Mouse (Mus musculus) midbrain, embryonic 10.5 days (tissue): Measurements from ENCODE around the gene Retreg3. TPM values are rescaled to one million over a fixed set of nuclear protein-coding genes. Genes with fewer than 3 reads are reported as not detected.
A peak's percentile ranks its signal among the peaks of the same experiment; 100 is the strongest.

Experiments used
- DNase-seq: peaks from one replicate; pipeline ENCODE4 v3.0.0-alpha.2; 2017; ENCODE audit warnings: low spot score
- H3K27ac ChIP-seq: fragments of 300-500 bp; sonication (generic); replicated peaks from 2 replicates; pipeline ENCODE4 v1.5.1; 2016; ENCODE audit warnings: mild to moderate bottlenecking
- H3K27me3 ChIP-seq: fragments of 300-500 bp; sonication (generic); 2 replicates; pipeline ENCODE4 v1.6.1; 2016; ENCODE audit warnings: low read depth, mild to moderate bottlenecking; ENCODE audit not compliant: poor library complexity, severe bottlenecking
- H3K36me3 ChIP-seq: fragments of 300-500 bp; sonication (generic); 2 replicates; pipeline ENCODE4 v1.6.1; 2016; ENCODE audit warnings: mild to moderate bottlenecking, moderate library complexity
- H3K4me1 ChIP-seq: fragments of 300-500 bp; sonication (generic); 2 replicates; pipeline ENCODE4 v1.6.1; 2016
- H3K4me3 ChIP-seq: fragments of 300-500 bp; sonication (generic); 2 replicates; pipeline ENCODE4 v1.5.1; 2016; ENCODE audit warnings: mild to moderate bottlenecking, moderate library complexity
- H3K9me3 ChIP-seq: fragments of 300-500 bp; sonication (generic); replicated peaks from 2 replicates; pipeline ENCODE4 v1.6.1; 2016; ENCODE audit warnings: mild to moderate bottlenecking
- WGBS: fragments of 180-500 bp; shearing (Covaris S2); methylation state at CpG from one replicate; pipeline ENCODE4 v1.1.7; 2016; 5-methylcytosine and 5-hydroxymethylcytosine counted together
- polyA plus RNA-seq: library from polyadenylated mRNA; unstranded; fragments of >200 nt; fragmentation: Nextera tagmentation; extraction: Ambion mirVana; gene quantifications from 2 replicates; pipeline ENCODE4 v1.2.1, GENCODE M21; 2016

Gene Retreg3
- 16.4 and 20.2 TPM in 2 replicates for polyA plus RNA-seq

DNA sequence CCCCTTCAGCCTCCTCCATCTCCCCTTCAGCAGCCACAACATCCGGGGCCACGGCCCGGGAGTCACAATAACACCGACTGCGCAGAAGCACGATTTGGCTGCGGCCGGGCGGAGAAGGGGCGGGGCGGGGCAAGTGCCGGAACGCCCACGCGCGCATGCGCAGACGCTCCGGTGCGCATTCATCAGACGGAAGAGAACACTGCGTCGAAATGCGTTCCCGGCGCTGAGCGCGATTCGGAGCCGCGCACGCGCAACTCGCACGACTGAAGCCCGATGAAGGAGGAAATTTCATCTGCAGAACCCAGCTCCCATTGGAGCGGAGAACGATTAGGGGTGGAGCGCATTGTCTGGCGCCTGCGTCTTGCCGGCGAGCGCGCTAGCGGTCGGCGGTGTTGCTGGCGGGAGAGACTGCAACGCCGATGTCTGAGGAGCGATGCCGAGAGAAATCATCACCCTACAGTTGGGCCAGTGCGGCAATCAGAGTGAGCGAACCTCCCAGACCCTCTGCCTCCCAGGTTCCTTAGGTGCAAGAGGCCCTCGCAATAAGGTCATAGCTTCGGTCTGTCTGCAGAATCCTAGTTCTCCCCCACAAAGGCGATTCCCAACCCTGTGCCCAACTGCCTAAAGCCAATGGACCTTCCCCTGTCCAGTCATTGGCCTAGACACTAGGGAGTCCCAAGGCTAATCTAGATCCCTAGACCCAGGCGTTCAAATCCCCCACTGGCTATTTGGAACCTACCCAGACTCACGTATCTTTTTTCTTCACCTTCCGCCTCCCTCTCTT, at the start of gene Retreg3, which contains the start of gene Tubg1:
Retreg3 (minus strand) TSS at position 133 of the 784 bp plus-strand sequence.
Tubg1 (plus strand) TSS at position 178 of the 784 bp plus-strand sequence.
- Histone ChIP-seq H3K36me3 (peaks cover 50% of the 10 kb centered on the region), H3K4me1 (peaks cover 40% of the 10 kb centered on the region), H3K27ac (peak within 1 kb of the TSS; percentile 95), H3K9me3 (no peaks in the 10 kb centered on the region), H3K27me3 (no peaks in the 10 kb centered on the region), H3K4me3 (peak within 1 kb of the TSS; percentile 96)
- peak; percentile 100 for DNase-seq
- WGBS: under 1% methylated on average over 61 of the region's 61 CpGs

DNA sequence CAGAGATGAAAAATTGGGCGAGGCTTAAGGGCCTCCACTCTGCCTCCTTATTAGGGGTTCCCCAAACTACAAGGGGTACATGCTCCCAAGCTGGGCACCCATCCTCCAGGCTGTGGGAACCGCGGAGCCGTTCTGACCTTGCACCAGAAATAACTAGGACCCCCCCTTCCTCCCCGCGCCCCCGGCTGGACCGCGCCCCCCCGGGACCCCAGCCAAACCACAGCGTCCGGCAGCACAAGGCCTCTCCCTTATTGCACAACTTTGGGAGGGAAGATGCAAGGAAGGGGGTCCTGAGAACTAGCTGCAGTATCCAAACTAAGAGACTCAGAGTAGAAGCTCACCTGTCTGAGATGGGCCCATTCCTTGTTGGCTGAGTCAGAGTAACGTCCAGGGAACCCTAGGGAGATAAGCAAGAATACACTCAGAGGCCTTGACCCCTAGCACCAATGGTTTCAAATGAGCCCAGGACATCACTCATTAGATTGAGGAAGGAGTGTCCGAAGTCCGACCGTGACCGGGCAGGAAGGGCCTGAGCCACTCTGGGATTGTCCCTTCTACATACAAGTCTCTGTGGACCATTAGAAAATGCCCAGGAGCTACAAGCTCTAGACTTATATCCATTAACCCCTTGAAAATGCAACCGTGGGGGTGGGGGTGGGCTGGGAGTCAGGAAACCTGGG, 48.7 kb upstream of the Retreg3 start:
- Histone ChIP-seq H3K27ac (no peak overlapping the region), H3K4me1 (peaks cover 67% of the 10 kb centered on the region), H3K36me3 (peaks cover 22% of the 10 kb centered on the region), H3K27me3 (peaks cover 91% of the 10 kb centered on the region), H3K9me3 (no peaks in the 10 kb centered on the region), H3K4me3 (0 out of 2 replicates have a peak overlapping the region, but pooled peaks have one; percentile 62)
- WGBS: 68% methylated on average over 18 of the region's 18 CpGs
- no peak for DNase-seq

DNA sequence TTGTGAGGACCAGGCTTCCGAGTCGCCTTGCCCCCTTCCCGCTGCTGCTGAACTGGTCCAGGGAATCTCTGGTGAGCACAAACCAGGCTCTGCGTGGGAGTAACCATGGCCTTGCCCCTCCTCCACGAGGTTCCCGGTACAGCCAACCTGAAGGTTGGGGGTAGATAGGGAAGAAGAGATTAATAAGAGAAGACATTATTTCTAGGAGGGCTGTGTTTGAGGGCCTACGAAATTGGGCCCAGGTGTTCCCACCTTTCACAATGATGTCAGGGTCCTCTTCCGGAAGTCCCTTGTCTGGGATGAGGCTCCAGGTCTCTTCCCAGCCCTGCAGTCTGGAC, 48.2 kb upstream of the Retreg3 start:
- Histone ChIP-seq H3K9me3 (no peaks in the 10 kb centered on the region), H3K36me3 (peaks cover 22% of the 10 kb centered on the region), H3K27me3 (peaks cover 91% of the 10 kb centered on the region), H3K4me3 (no peak overlapping the region), H3K27ac (no peak overlapping the region), H3K4me1 (peaks cover 66% of the 10 kb centered on the region)
- WGBS: 40% methylated on average over 8 of the region's 8 CpGs
- DNase-seq: no peak

DNA sequence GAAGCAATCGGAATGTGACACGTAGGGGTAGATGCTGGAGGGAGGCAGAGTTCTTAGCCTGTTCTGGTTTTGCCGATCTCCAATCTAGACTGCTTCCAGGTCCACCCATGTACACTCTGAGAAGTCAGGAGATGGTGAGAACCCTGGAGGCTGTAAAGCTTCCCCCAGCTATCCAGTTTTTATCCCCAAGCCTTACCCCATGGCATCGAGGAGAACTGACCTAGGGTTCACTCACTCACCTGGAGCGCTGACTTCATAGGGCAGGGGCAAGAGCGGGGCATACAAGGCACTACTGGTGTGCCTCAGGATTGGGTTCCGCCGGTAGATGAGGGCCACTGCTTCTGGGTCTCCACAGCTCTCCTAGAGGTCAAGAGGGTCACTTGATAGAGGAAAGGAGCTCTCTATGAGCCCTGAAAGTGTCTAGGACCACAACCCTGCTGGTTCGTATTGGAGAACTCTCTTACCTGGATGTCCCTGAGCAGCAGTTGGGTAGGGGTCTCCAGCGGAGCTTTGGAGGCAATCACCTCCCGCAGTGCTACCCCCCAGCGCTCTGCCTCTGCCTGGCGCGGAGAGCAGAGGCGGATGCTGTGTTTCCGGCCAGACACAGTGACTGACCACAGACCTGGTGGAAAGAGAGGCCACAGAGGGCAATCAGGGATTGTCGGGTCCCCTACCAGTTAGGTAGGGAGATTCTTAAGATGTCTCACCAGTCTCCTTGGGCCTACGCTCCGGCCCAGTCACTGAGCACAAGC, 47.7 kb upstream of the Retreg3 start:
- no peak overlapping the region for H3K27ac ChIP-seq
- H3K4me1 ChIP-seq: peaks cover 67% of the 10 kb centered on the region
- DNase-seq: no peak
- H3K9me3 ChIP-seq: no peaks in the 10 kb centered on the region
- 34% methylated on average over 19 of the region's 19 CpGs for WGBS
- H3K4me3 ChIP-seq: no peak overlapping the region
- peaks cover 91% of the 10 kb centered on the region for H3K27me3 ChIP-seq
- H3K36me3 ChIP-seq: peaks cover 22% of the 10 kb centered on the region

DNA sequence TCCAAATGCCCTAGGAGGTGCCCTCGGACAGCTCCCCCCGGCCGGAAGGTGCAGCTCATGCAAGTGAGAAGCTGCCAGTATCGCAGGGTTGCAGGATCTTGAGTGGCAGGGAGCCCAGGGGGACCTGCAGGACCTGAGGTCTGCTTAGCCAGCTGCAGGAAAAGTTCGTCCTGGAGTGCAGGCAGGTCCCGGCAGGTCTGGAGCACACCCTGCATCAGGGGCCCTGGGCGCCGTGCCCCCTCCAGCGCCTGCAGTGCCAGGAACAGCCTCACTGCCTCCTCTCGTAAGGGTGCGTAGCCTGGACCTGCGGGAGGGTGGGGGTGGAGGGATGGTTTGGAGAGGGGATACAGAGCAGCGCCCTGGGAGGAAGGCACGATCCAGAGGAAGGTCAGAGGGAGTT, 46.7 kb upstream of the Retreg3 start:
- 32% methylated on average over 14 of the region's 14 CpGs for WGBS
- peaks cover 97% of the 10 kb centered on the region for H3K27me3 ChIP-seq
- H3K4me1 ChIP-seq: peaks cover 56% of the 10 kb centered on the region
- H3K36me3 ChIP-seq: peaks cover 24% of the 10 kb centered on the region
- no peak for DNase-seq
- H3K27ac ChIP-seq: no peak overlapping the region
- H3K4me3 ChIP-seq: no peak overlapping the region; the same call in 1 of the 2 replicates
- no peaks in the 10 kb centered on the region for H3K9me3 ChIP-seq

DNA sequence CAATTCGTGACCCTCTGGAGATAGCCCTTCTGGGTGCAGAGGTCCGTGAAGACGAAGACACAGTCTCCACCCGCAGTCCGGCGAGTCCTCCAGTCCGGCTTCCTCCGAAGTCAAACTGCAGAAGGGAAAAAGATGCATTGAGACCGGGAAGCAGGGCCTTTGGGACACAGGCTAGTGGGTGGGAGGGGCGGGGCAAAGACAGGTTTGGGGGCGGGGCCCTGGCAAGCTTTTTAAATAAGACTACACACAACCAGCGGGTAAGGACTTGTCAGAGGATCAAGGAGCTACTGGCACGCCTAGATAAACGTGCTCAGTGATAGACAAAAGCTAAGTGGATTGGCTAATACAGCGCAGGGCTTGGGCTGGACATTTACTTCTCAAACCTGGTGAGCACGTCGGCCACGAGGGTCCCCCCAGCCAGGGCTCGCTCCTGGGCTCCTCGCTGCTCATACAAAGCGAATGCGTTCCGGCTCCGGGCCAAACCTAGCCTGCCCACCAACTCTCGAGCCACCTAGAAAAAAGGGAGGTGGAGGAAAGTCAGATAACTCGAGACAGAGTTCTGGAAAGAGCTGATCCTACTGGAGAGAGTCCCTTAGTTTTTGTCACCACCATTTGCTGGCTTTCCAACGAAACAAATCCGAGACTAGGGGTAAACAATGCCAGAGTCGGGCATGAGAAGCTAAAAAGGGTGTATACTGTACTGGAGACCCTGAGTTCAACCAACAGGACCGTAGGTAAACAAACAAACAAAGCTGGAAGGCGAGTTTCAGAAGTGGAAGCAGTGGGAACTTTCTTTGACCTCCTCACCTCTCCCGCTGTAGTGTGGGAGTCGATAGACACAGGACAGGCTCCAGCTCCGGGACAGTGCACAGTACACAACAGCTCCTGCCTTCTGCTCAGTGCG, 45.2 kb upstream of the Retreg3 start:
- H3K27ac ChIP-seq: no peak overlapping the region
- peaks cover 44% of the 10 kb centered on the region for H3K4me1 ChIP-seq
- peaks cover 94% of the 10 kb centered on the region for H3K27me3 ChIP-seq
- WGBS: 5% methylated on average over 35 of the region's 35 CpGs
- H3K9me3 ChIP-seq: no peaks in the 10 kb centered on the region
- peak overlapping the region; percentile 50 for H3K4me3 ChIP-seq
- peak; percentile 39 for DNase-seq
- peaks cover 24% of the 10 kb centered on the region for H3K36me3 ChIP-seq

DNA sequence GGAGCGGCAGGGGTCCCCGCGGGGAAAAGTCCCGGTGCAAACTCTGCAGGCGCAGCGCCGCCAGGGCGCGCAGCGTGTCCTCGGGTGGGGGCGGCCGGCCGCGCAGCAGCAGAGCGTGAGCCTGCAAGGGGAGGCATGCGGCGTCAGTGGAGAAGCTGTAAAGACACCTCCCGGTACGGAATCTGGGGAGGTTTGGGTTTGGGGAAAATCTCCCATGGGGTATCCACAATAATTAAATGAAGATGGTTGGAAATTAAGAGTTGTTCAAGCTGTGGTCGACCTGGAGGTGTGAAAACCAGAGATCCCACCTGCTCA, 44.6 kb upstream of the Retreg3 start:
- DNase-seq: no peak
- H3K36me3 ChIP-seq: peaks cover 24% of the 10 kb centered on the region
- H3K4me1 ChIP-seq: peaks cover 38% of the 10 kb centered on the region
- H3K27me3 ChIP-seq: peaks cover 91% of the 10 kb centered on the region
- H3K9me3 ChIP-seq: no peaks in the 10 kb centered on the region
- H3K27ac ChIP-seq: no peak overlapping the region
- H3K4me3 ChIP-seq: peak overlapping the region; percentile 50
- 5% methylated on average over 21 of the region's 21 CpGs for WGBS

DNA sequence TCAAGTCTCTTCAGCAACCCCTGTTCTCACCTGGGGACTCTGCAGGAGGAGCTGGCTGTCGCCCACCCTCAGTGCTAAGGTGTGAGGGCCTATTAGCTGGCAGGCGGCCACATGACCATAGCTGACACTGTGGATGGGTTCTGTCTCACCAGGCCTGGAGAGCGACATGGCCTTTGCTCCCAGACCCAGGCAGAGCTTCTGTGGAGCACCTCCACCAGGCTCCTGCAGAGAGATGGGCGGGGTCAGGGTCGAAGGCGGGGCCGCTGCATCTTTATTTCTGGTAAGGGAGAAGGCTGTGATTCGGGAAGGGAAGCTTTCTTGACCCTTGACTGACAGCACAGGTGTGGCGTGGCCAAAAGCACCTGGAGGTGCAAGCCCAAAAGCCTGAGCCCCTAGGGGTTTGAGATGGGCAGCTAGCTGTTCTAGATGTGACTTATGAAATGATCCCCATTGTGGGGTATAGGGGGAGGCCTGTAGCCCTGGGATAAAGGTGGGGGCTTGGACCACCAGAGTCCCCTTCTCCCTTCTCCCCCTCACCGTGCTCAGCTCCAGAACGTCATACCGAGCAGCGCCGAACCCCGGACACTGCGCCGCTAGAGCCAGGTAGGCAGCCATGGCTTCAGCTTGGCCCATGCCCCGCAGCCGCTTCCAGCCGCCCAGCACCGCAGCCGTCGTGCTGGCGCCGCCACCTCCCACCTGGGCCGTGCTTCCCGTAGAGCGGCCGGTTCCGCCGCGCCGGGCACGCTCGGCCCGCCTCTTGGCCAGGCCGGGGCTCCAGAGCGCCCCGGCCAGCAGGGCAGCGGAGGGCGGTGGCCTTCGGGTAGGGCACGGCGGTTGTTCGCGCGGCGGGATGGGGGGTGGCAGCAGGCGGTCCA, 44.0 kb upstream of the Retreg3 start:
- Histone ChIP-seq H3K27ac (0 out of 2 replicates have a peak overlapping the region, but pooled peaks have one; percentile 33), H3K9me3 (no peaks in the 10 kb centered on the region), H3K36me3 (peaks cover 24% of the 10 kb centered on the region), H3K4me3 (peak overlapping the region; percentile 50), H3K27me3 (peaks cover 88% of the 10 kb centered on the region), H3K4me1 (peaks cover 33% of the 10 kb centered on the region)
- DNase-seq: peak; percentile 45
- 7% methylated on average over 49 of the region's 49 CpGs for WGBS

DNA sequence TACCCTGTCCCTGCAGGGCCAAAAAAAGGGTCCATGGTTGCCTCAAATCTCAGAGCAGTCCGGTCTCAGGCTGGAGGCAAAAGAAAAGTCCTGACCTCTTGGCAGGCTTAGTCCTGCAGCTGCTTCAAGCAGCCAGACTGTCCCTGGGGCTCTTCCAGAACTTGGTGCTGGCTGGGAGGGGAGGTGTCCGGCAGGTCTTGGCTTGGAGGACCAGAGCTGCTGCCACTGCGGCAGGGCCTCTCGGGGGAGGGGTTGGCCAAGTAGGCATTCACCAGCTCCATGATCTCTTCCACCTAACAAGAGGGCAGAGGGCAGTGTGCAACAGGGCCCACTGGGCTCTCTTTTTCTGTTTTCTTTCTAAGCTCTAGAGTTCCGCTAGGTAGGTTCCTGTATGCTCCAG, 43.1 kb upstream of the Retreg3 start:
- Histone ChIP-seq H3K36me3 (peaks cover 23% of the 10 kb centered on the region), H3K4me3 (no peak overlapping the region), H3K4me1 (peaks cover 31% of the 10 kb centered on the region), H3K27ac (no peak overlapping the region), H3K27me3 (peaks cover 87% of the 10 kb centered on the region), H3K9me3 (no peaks in the 10 kb centered on the region)
- no peak for DNase-seq
- 40% methylated on average over 5 of the region's 5 CpGs for WGBS

DNA sequence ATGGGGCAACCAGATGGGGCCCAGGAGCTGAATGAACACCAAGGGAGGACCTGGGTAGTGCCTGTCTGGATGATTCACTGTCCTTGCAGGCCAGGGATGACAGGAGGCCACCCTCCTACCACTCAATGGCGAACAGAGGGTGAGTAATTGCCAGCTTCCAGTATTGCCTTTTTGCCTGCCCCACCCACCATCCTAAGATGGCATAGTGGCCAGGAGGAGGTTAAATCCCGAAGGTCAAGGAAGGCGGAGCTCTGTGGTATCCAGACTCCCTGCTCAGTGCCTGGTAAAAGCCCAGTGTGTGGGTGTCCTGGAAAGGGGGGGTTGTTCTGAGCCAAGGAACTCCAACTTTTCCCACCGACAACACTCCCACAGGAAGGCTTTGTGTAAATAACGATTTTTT, 42.6 kb upstream of the Retreg3 start:
- no peaks in the 10 kb centered on the region for H3K9me3 ChIP-seq
- 61% methylated on average over 5 of the region's 5 CpGs for WGBS
- no peak for DNase-seq
- H3K27me3 ChIP-seq: peaks cover 87% of the 10 kb centered on the region
- H3K4me3 ChIP-seq: no peak overlapping the region
- H3K36me3 ChIP-seq: peaks cover 18% of the 10 kb centered on the region
- peaks cover 31% of the 10 kb centered on the region for H3K4me1 ChIP-seq
- H3K27ac ChIP-seq: no peak overlapping the region

DNA sequence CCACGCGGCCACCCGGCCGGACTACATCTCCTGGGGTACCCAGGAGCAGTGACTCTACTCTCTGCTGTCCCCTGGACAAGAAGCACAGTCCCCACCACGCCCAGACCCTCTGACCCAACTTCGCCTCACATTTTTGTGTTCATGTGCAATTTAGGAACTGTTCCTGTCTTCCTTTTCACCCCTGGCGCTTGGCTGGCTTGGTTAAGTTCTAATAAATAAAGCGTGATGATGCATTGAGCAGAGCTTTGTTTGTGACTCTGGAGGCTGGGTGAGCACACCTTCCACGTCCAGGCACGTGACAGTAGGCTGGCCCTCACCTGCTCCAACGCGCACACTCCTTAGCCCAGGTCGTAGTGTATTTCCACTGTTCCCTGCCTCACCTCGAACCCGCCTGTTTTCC, 41.9 kb upstream of the Retreg3 start:
- peaks cover 86% of the 10 kb centered on the region for H3K27me3 ChIP-seq

More for the DNA sequence above, 41.9 kb upstream of the Retreg3 start:
- H3K9me3 ChIP-seq: no peaks in the 10 kb centered on the region
- WGBS: 86% methylated on average over 15 of the region's 15 CpGs
- H3K4me3 ChIP-seq: no peak overlapping the region
- no peak overlapping the region for H3K27ac ChIP-seq
- peaks cover 31% of the 10 kb centered on the region for H3K4me1 ChIP-seq
- peaks cover 13% of the 10 kb centered on the region; the same call in 1 of the 2 replicates for H3K36me3 ChIP-seq
- no peak for DNase-seq
